13 mouse cellular contexts compared by ENCODE assay signal in genomic region chr14:116137772-116138171, GRCm38 (mm10).
"Had no signal": no experiment of that assay in that cellular context is flagged by ENCODE, and none has a peak within 500 bp of the region (broad histone marks: within the 10 kb centered on the region; RNA-seq: fewer than 3 reads in every experiment).

No protein-coding gene starts in this region.

- DNase-seq: liver, postnatal 0 days; lung, adult 2 months; lung, postnatal 4 days; midbrain, embryonic 14.5 days; right cerebral cortex, adult 18-20 months; right cerebral cortex, postnatal 25 days; right cerebral cortex, postnatal 4 days; spleen, adult 18-20 months; thymus, adult 2 months; thymus, postnatal 25 days; thymus, postnatal 4 days had no signal

- ATAC-seq: liver, postnatal 0 days; lung, postnatal 0 days; midbrain, embryonic 16.5 days had no signal
